Mouse (Mus musculus) lung, postnatal 0 days (tissue): ENCODE data around the gene Prr19.
A peak's percentile ranks its signal among the peaks of the same experiment; 100 is the strongest.

Source experiments
- CTCF ChIP-seq: IDR thresholded peaks from 2 replicates; pipeline ENCODE4 v1.5.1; 2016; ENCODE audit warnings: antibody characterized with exemption, mild to moderate bottlenecking
- EP300 ChIP-seq: IDR thresholded peaks from 2 replicates; pipeline ENCODE4 v1.6.1; 2016; ENCODE audit warnings: antibody characterized with exemption, mild to moderate bottlenecking, control low read depth

DNA sequence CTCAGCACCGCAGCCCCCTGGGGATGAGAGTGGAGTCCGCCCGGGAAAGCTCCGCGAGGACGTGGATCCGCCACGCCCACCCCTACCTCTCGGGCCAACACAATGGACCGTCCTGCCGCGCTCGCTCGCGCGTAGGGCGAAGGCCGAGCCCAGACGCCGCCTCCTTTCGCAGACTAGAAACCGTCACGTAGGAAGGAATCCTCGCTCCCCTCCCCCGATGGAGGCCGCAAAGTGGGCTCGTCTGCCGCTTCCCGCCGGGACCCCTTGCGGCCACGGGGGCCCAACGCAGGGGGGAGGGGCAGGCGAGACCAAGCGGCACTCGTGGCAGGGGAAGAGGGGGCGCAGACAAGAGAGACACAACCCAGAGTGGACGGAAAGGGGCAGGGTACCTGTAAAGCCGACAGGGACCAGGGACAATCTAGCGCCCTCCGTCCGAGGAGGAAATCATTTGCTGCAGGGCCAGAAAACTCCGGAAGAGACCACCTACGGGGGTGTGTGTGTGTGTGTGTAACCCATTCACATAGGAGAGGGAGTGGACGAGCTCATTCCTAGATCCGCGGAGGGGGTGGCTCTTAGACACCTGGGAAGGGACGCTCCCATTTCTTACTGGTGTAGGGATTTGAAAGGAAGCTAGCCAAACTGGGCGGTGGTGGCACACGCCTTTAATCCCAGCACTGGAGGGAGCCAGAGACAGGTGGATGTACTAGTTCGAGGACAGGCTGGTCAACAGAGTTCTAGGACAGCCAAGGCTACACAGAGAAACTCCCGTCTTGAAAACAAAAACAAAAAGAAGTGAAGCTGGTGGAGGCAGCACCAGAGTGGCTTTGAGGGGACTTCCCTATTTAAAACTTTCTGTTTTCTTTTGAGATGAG lies 3.5 kb upstream of the Prr19 start, which contains the start of gene Pafah1b3:
- TF ChIP-seq CTCF (peak; percentile 64), EP300 (no peak)
